Mouse (Mus musculus) brain, embryonic 14.5 days (tissue): Measurements from ENCODE around the gene Cryzl1.

Experiments used
- CTCF ChIP-seq: fragments of 200-500 bp; IDR thresholded peaks from 2 replicates; pipeline ENCODE4 v1.5.1; 2012; ENCODE audit warnings: inconsistent platforms, mild to moderate bottlenecking, moderate library complexity, borderline replicate concordance; ENCODE audit not compliant: insufficient read depth, insufficient read length; ENCODE audit errors: extremely low read depth
- POLR2A ChIP-seq: fragments of 200-500 bp; IDR thresholded peaks from 2 replicates; pipeline ENCODE4 v1.6.1; 2012; ENCODE audit warnings: mild to moderate bottlenecking, inconsistent platforms, borderline replicate concordance; ENCODE audit not compliant: poor library complexity, insufficient read depth, insufficient read length, severe bottlenecking; ENCODE audit errors: extremely low read depth

GRCm38 (mm10) chr16:91738505-91738904, 9.7 kb upstream of the Cryzl1 start:
- TF ChIP-seq POLR2A (no peak), CTCF (no peak)
